In genomic region chr4:33204682-33205081, GRCm38 (mm10) we compare ENCODE assay signal across 8 mouse cellular contexts. TPM values are rescaled to one million over a fixed set of nuclear protein-coding genes. Genes with fewer than 3 reads are reported as not detected.
DNase-seq lines count a peak whose midpoint lies in the region; ATAC-seq and TF ChIP-seq lines count a peak whose summit lies in the region.
"Had no signal": no experiment of that assay in that cellular context is flagged by ENCODE, and none has a peak within 500 bp of the region (broad histone marks: within the 10 kb centered on the region; RNA-seq: fewer than 3 reads in every experiment).

No protein-coding gene starts in this region.

- TF ChIP-seq POLR2A in limb, embryonic 14.5 days (IDR thresholded peaks at IDR 0.05; ENCODE audit: borderline replicate concordance, extremely low read depth, insufficient read depth, insufficient read length), result no peak

- no peak overlapping the region for H3K27ac ChIP-seq in embryonic facial prominence, embryonic 10.5 days (replicated peaks)
- H3K27ac ChIP-seq in limb, embryonic 14.5 days (replicated peaks; ENCODE audit: low read depth, low read length), result no peak overlapping the region
- H3K27ac ChIP-seq: heart, embryonic 13.5 days had no signal

- no peak overlapping the region for H3K4me3 ChIP-seq in embryonic facial prominence, embryonic 10.5 days
- H3K4me3 ChIP-seq in limb, embryonic 14.5 days (replicated peaks; ENCODE audit: low read length), result no peak overlapping the region
- H3K4me3 ChIP-seq: heart, embryonic 13.5 days had no signal

- H3K9me3 ChIP-seq in embryonic facial prominence, embryonic 10.5 days, result 0 out of 2 replicates have a peak, but pooled peaks cover 2% of the 10 kb centered on the region
- H3K9me3 ChIP-seq in limb, embryonic 14.5 days (ENCODE audit: control insufficient read depth, low read length), result no peaks in the 10 kb centered on the region
- H3K9me3 ChIP-seq: heart, embryonic 13.5 days had no signal

- peak; percentile 65 for DNase-seq in 416B (ENCODE audit: low read depth)
- DNase-seq in CD4-positive helper T cell, adult 2 months (ENCODE audit: low read depth, low spot score), result peak; percentile 52
- DNase-seq in adrenal gland, postnatal 36 days, result peak; percentile 61 to 76
- peak; percentile 70 for DNase-seq in embryonic facial prominence, embryonic 10.5 days (ENCODE audit: low spot score)
- DNase-seq in heart, postnatal 4 days, result peak; percentile 64
- peak; percentile 35 for DNase-seq in limb, embryonic 14.5 days (ENCODE audit: low spot score)
- peak; percentile 82 for DNase-seq in retina, postnatal 1 day

- H3K9ac ChIP-seq in limb, embryonic 14.5 days (ENCODE audit: low read depth, low read length, severe bottlenecking), result no peak overlapping the region
- H3K9ac ChIP-seq: heart, embryonic 13.5 days had no signal

- no peaks in the 10 kb centered on the region for H3K36me3 ChIP-seq in embryonic facial prominence, embryonic 10.5 days (replicated peaks)
- no peaks in the 10 kb centered on the region for H3K36me3 ChIP-seq in limb, embryonic 14.5 days (ENCODE audit: control insufficient read depth, insufficient read depth, low read length)
- H3K36me3 ChIP-seq: heart, embryonic 13.5 days had no signal

- 5% methylated on average over 4 of the region's 4 CpGs for WGBS in embryonic facial prominence, embryonic 10.5 days
- WGBS in limb, embryonic 14.5 days, result 2% methylated on average over 4 of the region's 4 CpGs

- ATAC-seq in limb, embryonic 14.5 days (ENCODE audit: low FRiP score, low read depth), result no peak

- H3K27me3 ChIP-seq in embryonic facial prominence, embryonic 10.5 days (replicated peaks; ENCODE audit: low read depth, poor library complexity, severe bottlenecking), result 0 out of 2 replicates have a peak, but pooled peaks cover 2% of the 10 kb centered on the region
- no peaks in the 10 kb centered on the region for H3K27me3 ChIP-seq in limb, embryonic 14.5 days (ENCODE audit: control insufficient read depth, insufficient read depth, low read length)

- peaks cover 14% of the 10 kb centered on the region for H3K4me1 ChIP-seq in embryonic facial prominence, embryonic 10.5 days
- H3K4me1 ChIP-seq in limb, embryonic 14.5 days (ENCODE audit: control insufficient read depth, insufficient read depth, low read length), result 0 out of 2 replicates have a peak, but pooled peaks cover 3% of the 10 kb centered on the region

- no peak overlapping the region for H3K4me2 ChIP-seq in limb, embryonic 14.5 days (replicated peaks; ENCODE audit: low read depth, low read length, severe bottlenecking)
- H3K4me2 ChIP-seq: heart, embryonic 13.5 days had no signal

RNA-seq across cellular contexts. Expression of gene Srsf12, which starts 4.1 kb away (rescaled TPM):
- 1 to 10 TPM in 1 of 2 experiments, under 1 TPM in 1; 0.76 to 1.2 TPM for total RNA-seq in adrenal gland, postnatal 36 days (2021)
- 3.3 and 5.8 TPM in 2 replicates for polyA plus RNA-seq in embryonic facial prominence, embryonic 10.5 days (2016; fragmentation: Nextera tagmentation; extraction: Ambion mirVana)
- under 1 TPM; 0.18 to 0.29 TPM for total RNA-seq in heart, postnatal 4 days (2021)
- 10.9 and 13.3 TPM in 2 replicates for polyA plus RNA-seq in limb, embryonic 14.5 days (2012; rRNA removed)
- 13.3 and 20.3 TPM in 2 replicates for polyA plus RNA-seq in limb, embryonic 14.5 days (2014; fragmentation: Nextera tagmentation; extraction: Ambion mirVana)

RNA-seq across cellular contexts. Expression of gene Pm20d2, which starts 15.1 kb away (rescaled TPM):
- total RNA-seq in adrenal gland, postnatal 36 days (2021), result 10 to 100 TPM; 17.9 to 63.5 TPM
- polyA plus RNA-seq in embryonic facial prominence, embryonic 10.5 days (2016; fragmentation: Nextera tagmentation; extraction: Ambion mirVana), result 0.74 and 0.92 TPM in 2 replicates
- total RNA-seq in heart, postnatal 4 days (2021), result 10 to 100 TPM; 19.2 to 19.6 TPM
- 2.3 and 3.3 TPM in 2 replicates for polyA plus RNA-seq in limb, embryonic 14.5 days (2012; rRNA removed)
- polyA plus RNA-seq in limb, embryonic 14.5 days (2014; fragmentation: Nextera tagmentation; extraction: Ambion mirVana), result 1.6 and 2.5 TPM in 2 replicates
